Mouse (Mus musculus) large intestine, adult 2 months (tissue): ENCODE data around the gene Cntnap5c. TPM values are rescaled to one million over a fixed set of nuclear protein-coding genes. Genes with fewer than 3 reads are reported as not detected.
"Not testable (repeated sequence)": the region's sequence is repeated elsewhere in the genome, so short reads cannot be mapped to it uniquely, and the experiment has no call there.

Source experiments
- DNase-seq: peaks from one replicate; pipeline ENCODE4 v3.0.0-alpha.2; 2012; ENCODE audit warnings: low read depth, low spot score
- WGBS: fragments of 180-500 bp; shearing (Covaris S2); methylation state at CpG from one replicate; pipeline ENCODE4 v1.1.7; 2018; 5-methylcytosine and 5-hydroxymethylcytosine counted together
- polyA plus RNA-seq: library from polyadenylated mRNA; depleted of rRNA; stranded (reverse); fragments of >200 nt; gene quantifications from 2 replicates; pipeline ENCODE4 v1.2.3, GENCODE M21; 2012; rRNA removed

Gene Cntnap5c
- polyA plus RNA-seq, result not detected in 2 replicates

- no peak for DNase-seq
Measured at GRCm38 (mm10) chr17:57768622-57769610, at the start of gene Cntnap5c. TSS of gene Cntnap5c (plus strand) at chr17:57769570.

GRCm38 (mm10) chr17:57742119-57742518 is 27.3 kb upstream of the Cntnap5c start, which contains the start of gene Gm21834:
TSS of gene Gm21834 (minus strand) at chr17:57742219.
- DNase-seq, result no peak
- 77% methylated on average over 5 of the region's 5 CpGs for WGBS

More at GRCm38 (mm10) chr17:57768622-57769610, at the start of gene Cntnap5c:
- WGBS, result 23% methylated on average over 26 of the region's 26 CpGs

- DNase-seq, result no peak
- 32% methylated on average over 1 of the region's 1 CpGs for WGBS
Measured at GRCm38 (mm10) chr17:57758033-57758432, 11.3 kb upstream of the Cntnap5c start.

- no peak for DNase-seq
Measured at GRCm38 (mm10) chr17:57767306-57767705, 2.1 kb upstream of the Cntnap5c start.

- no peak for DNase-seq
- 14% methylated on average over 4 of the region's 4 CpGs for WGBS
Measured at GRCm38 (mm10) chr17:57770904-57771303, 1.5 kb downstream of the Cntnap5c start.

- DNase-seq, result no peak
- 56% methylated on average over 1 of the region's 1 CpGs for WGBS
Measured at GRCm38 (mm10) chr17:57788161-57788799, 18.9 kb downstream of the Cntnap5c start.

GRCm38 (mm10) chr17:57795408-57795807 is 26.0 kb downstream of the Cntnap5c start:
- WGBS, result 46% methylated on average over 3 of the region's 3 CpGs
- DNase-seq, result no peak

- WGBS, result 44% methylated on average over 3 of the region's 3 CpGs
- no peak for DNase-seq
Measured at GRCm38 (mm10) chr17:57796668-57797311, 27.4 kb downstream of the Cntnap5c start.

GRCm38 (mm10) chr17:57799414-57799985 is 30.1 kb downstream of the Cntnap5c start:
- no peak for DNase-seq
- WGBS, result 67% methylated on average over 3 of the region's 3 CpGs

- no peak for DNase-seq
- 74% methylated on average over 1 of the region's 1 CpGs for WGBS
Measured at GRCm38 (mm10) chr17:57801180-57801579, 31.8 kb downstream of the Cntnap5c start.

- no peak for DNase-seq
Measured at GRCm38 (mm10) chr17:57837090-57837971, 68.0 kb downstream of the Cntnap5c start.

GRCm38 (mm10) chr17:57855811-57856210 is 86.4 kb downstream of the Cntnap5c start:
- DNase-seq, result not testable (repeated sequence)
- WGBS, result no CpG with 5 or more reads among the region's 4 CpGs

- DNase-seq, result no peak
Measured at GRCm38 (mm10) chr17:57865996-57866395, 96.6 kb downstream of the Cntnap5c start.

GRCm38 (mm10) chr17:57887742-57888389 is 118.5 kb downstream of the Cntnap5c start:
- DNase-seq, result no peak
- 55% methylated on average over 4 of the region's 4 CpGs for WGBS

- DNase-seq, result no peak
Measured at GRCm38 (mm10) chr17:57911770-57912293, 142.5 kb downstream of the Cntnap5c start.

- DNase-seq, result no peak
- WGBS, result 75% methylated on average over 3 of the region's 3 CpGs
Measured at GRCm38 (mm10) chr17:57984230-57984629, 214.9 kb downstream of the Cntnap5c start.

- no peak for DNase-seq
- 44% methylated on average over 2 of the region's 2 CpGs for WGBS
Measured at GRCm38 (mm10) chr17:57988420-57988819, 219.1 kb downstream of the Cntnap5c start.

GRCm38 (mm10) chr17:57996461-57996860 is 227.1 kb downstream of the Cntnap5c start:
- WGBS, result 64% methylated on average over 1 of the region's 1 CpGs
- no peak for DNase-seq
